Comparison of ENCODE assay signal across 15 mouse cellular contexts in the genomic region with DNA sequence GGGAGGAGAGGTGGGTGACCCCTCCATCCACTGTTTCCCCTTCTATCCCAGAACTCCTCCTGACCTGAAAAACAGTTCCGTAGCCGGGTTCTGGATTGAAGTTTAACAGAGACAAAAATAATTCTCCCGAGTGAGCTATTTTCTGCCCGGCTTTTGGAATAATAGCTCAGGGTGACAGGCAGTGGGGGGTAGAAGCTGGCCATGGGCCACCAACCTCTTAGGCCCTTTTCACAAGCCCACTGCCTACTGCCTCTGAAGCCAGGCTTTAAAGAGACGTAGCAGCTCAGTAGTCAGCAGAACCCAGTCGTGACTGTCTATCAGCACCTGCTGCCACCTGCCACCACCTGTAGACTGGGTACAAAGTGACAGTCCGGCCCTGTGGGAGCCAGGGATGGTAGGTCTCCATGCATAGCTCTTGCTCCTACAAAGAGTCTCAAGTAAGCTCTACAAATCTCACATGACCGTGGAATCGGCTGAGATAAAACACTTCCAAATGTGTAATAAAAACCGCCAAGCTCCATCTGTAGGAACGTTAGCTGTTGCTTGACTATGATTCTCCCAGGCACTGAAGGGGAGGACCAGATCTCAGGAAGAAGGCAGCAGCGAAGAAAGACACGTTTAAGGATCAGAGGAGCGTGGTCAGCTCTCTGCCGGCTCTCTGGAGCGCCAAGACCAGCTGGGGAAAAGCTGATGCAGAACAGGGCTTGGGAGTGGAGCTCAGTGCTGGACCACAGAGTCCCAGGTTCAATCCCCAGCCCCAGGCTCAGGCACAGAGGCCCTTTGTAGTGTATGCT. TPM values are rescaled to one million over a fixed set of nuclear protein-coding genes. Genes with fewer than 3 reads are reported as not detected.
A peak's percentile ranks its signal among the peaks of the same experiment; 100 is the strongest.
DNase-seq lines count a peak whose midpoint lies in the region; ATAC-seq and TF ChIP-seq lines count a peak whose summit lies in the region.
"Had no signal": no experiment of that assay in that cellular context is flagged by ENCODE, and none has a peak within 500 bp of the region (broad histone marks: within the 10 kb centered on the region; RNA-seq: fewer than 3 reads in every experiment).

No protein-coding gene starts in this region.

- no peak overlapping the region for H3K4me3 ChIP-seq in intestine, postnatal 0 days (ENCODE audit: low read depth, low read length)
- H3K4me3 ChIP-seq in intestine, embryonic 15.5 days (replicated peaks), result no peak overlapping the region
- no peak overlapping the region for H3K4me3 ChIP-seq in kidney, embryonic 14.5 days (ENCODE audit: low read length)
- no peak overlapping the region for H3K4me3 ChIP-seq in small intestine, adult 2 months (ENCODE audit: low read depth, low read length)
- H3K4me3 ChIP-seq: heart, embryonic 15.5 days; limb, embryonic 12.5 days; liver, embryonic 15.5 days; midbrain, embryonic 12.5 days had no signal

- WGBS in intestine, postnatal 0 days, result 63% methylated on average over 16 of the region's 16 CpGs
- WGBS in intestine, embryonic 15.5 days, result 73% methylated on average over 16 of the region's 16 CpGs
- WGBS in kidney, embryonic 14.5 days, result 69% methylated on average over 16 of the region's 16 CpGs
- 31% methylated on average over 16 of the region's 16 CpGs for WGBS in small intestine, adult 2 months

- H3K27ac ChIP-seq in intestine, postnatal 0 days (ENCODE audit: low read depth, low read length), result no peak overlapping the region; the same call in 1 of the 2 replicates
- no peak overlapping the region for H3K27ac ChIP-seq in intestine, embryonic 15.5 days
- peak overlapping the region; percentile 37; the same call in 1 of the 2 replicates for H3K27ac ChIP-seq in kidney, embryonic 14.5 days (ENCODE audit: low read depth, low read length)
- peak overlapping the region; percentile 86 for H3K27ac ChIP-seq in small intestine, adult 2 months (ENCODE audit: insufficient read depth, low read depth, low read length)
- H3K27ac ChIP-seq: heart, embryonic 15.5 days; limb, embryonic 12.5 days; liver, embryonic 15.5 days; midbrain, embryonic 12.5 days; stomach, postnatal 0 days had no signal

- peak; percentile 89 for DNase-seq in kidney, adult 11 months
- DNase-seq in layer of hippocampus, adult 9-10 months (ENCODE audit: low spot score), result no peak
- DNase-seq: adrenal gland, postnatal 10 days; thymus, postnatal 4 days had no signal

- no peak overlapping the region for H3K4me2 ChIP-seq in intestine, postnatal 0 days (replicated peaks; ENCODE audit: low read depth)
- no peak overlapping the region for H3K4me2 ChIP-seq in intestine, embryonic 15.5 days (replicated peaks)
- no peak overlapping the region for H3K4me2 ChIP-seq in kidney, embryonic 14.5 days (replicated peaks; ENCODE audit: low read depth, low read length)
- H3K4me2 ChIP-seq: heart, embryonic 15.5 days; limb, embryonic 12.5 days; liver, embryonic 15.5 days; midbrain, embryonic 12.5 days had no signal

- H3K27me3 ChIP-seq in intestine, postnatal 0 days (replicated peaks; ENCODE audit: control insufficient read depth, insufficient read depth, low read length), result no peaks in the 10 kb centered on the region
- no peaks in the 10 kb centered on the region for H3K27me3 ChIP-seq in intestine, embryonic 15.5 days (replicated peaks)
- no peaks in the 10 kb centered on the region for H3K27me3 ChIP-seq in kidney, embryonic 14.5 days (ENCODE audit: control insufficient read depth, insufficient read depth, low read length)
- H3K27me3 ChIP-seq in small intestine, adult 2 months (ENCODE audit: control insufficient read depth, insufficient read depth, low read length), result no peaks in the 10 kb centered on the region
- H3K27me3 ChIP-seq: limb, embryonic 12.5 days; liver, embryonic 15.5 days; midbrain, embryonic 12.5 days had no signal

- TF ChIP-seq POLR2A in small intestine, adult 2 months (IDR thresholded peaks at IDR 0.05; ENCODE audit: low read depth, low read length), result no peak

- no peak for TF ChIP-seq CTCF in intestine, postnatal 0 days (IDR thresholded peaks at IDR 0.05; ENCODE audit: low read depth)
- TF ChIP-seq CTCF in small intestine, adult 2 months (IDR thresholded peaks at IDR 0.05; ENCODE audit: extremely low read depth, insufficient read length, insufficient replicate concordance, low read depth, low read length), result no peak

- no peaks in the 10 kb centered on the region for H3K36me3 ChIP-seq in intestine, postnatal 0 days (ENCODE audit: control insufficient read depth, insufficient read depth)
- no peaks in the 10 kb centered on the region for H3K36me3 ChIP-seq in intestine, embryonic 15.5 days
- no peaks in the 10 kb centered on the region for H3K36me3 ChIP-seq in kidney, embryonic 14.5 days (ENCODE audit: control insufficient read depth, insufficient read depth, low read length)
- peaks cover 23% of the 10 kb centered on the region for H3K36me3 ChIP-seq in small intestine, adult 2 months (ENCODE audit: control insufficient read depth, insufficient read depth, low read length)
- H3K36me3 ChIP-seq: heart, embryonic 15.5 days; limb, embryonic 12.5 days; liver, embryonic 15.5 days; midbrain, embryonic 12.5 days had no signal

- H3K4me1 ChIP-seq in intestine, postnatal 0 days (replicated peaks; ENCODE audit: control insufficient read depth, insufficient read depth, low read length), result no peaks in the 10 kb centered on the region; the same call in 1 of the 2 replicates
- H3K4me1 ChIP-seq in intestine, embryonic 15.5 days (replicated peaks), result 0 out of 2 replicates have a peak, but pooled peaks cover 7% of the 10 kb centered on the region
- peaks cover 17% of the 10 kb centered on the region for H3K4me1 ChIP-seq in kidney, embryonic 14.5 days (ENCODE audit: control insufficient read depth, insufficient read depth, low read length)
- H3K4me1 ChIP-seq in small intestine, adult 2 months (ENCODE audit: control insufficient read depth, insufficient read depth, insufficient read length, low read length), result peaks cover 63% of the 10 kb centered on the region
- H3K4me1 ChIP-seq: midbrain, embryonic 12.5 days had no signal

- 0 out of 2 replicates have a peak, but pooled peaks have one; percentile 28 for ATAC-seq in intestine, postnatal 0 days
- ATAC-seq in intestine, embryonic 15.5 days, result no peak
- no peak for ATAC-seq in kidney, embryonic 14.5 days (ENCODE audit: low FRiP score, low TSS enrichment)
- ATAC-seq in granulocyte monocyte progenitor cell, adult 5-6 weeks (replicated peaks; ENCODE audit: poor library complexity, severe bottlenecking), result no peak
- ATAC-seq: CD4-positive, CD25-positive, alpha-beta regulatory T cell, adult 4 months had no signal

- no peak overlapping the region for H3K9ac ChIP-seq in intestine, postnatal 0 days (ENCODE audit: low read depth, low read length)
- H3K9ac ChIP-seq in intestine, embryonic 15.5 days, result no peak overlapping the region
- no peak overlapping the region for H3K9ac ChIP-seq in kidney, embryonic 14.5 days (ENCODE audit: low read depth, low read length)
- H3K9ac ChIP-seq: heart, embryonic 15.5 days; limb, embryonic 12.5 days; liver, embryonic 15.5 days; midbrain, embryonic 12.5 days had no signal

- no peaks in the 10 kb centered on the region for H3K9me3 ChIP-seq in intestine, postnatal 0 days (ENCODE audit: control insufficient read depth)
- H3K9me3 ChIP-seq in intestine, embryonic 15.5 days, result no peaks in the 10 kb centered on the region
- no peaks in the 10 kb centered on the region for H3K9me3 ChIP-seq in kidney, embryonic 14.5 days (ENCODE audit: control insufficient read depth, low read length)
- H3K9me3 ChIP-seq: heart, embryonic 15.5 days; limb, embryonic 12.5 days; liver, embryonic 15.5 days; midbrain, embryonic 12.5 days had no signal

RNA-seq across cellular contexts. Expression of a gene that starts 13.4 kb away (rescaled TPM):
- 6.5 and 7.0 TPM in 2 replicates for polyA plus RNA-seq in intestine, postnatal 0 days (2015; fragmentation: Nextera tagmentation; extraction: Ambion mirVana)
- 1.5 and 2.2 TPM in 2 replicates for polyA plus RNA-seq in intestine, embryonic 15.5 days (2015; fragmentation: Nextera tagmentation; extraction: Ambion mirVana)
- polyA plus RNA-seq in kidney, embryonic 14.5 days (2014; fragmentation: Nextera tagmentation; extraction: Ambion mirVana), result 1.4 and 2.8 TPM in 2 replicates
- 100 and 151 TPM in 2 replicates for polyA plus RNA-seq in small intestine, adult 2 months (2012; rRNA removed)
- 12.9 and 25.6 TPM in 2 replicates for total RNA-seq in granulocyte monocyte progenitor cell, adult 5-6 weeks (2014; fragmentation: Nextera tagmentation)
- 2.3 and 2.5 TPM in 2 replicates for total RNA-seq in granulocyte monocyte progenitor cell, adult 5-6 weeks (2017)

RNA-seq across cellular contexts. Expression of a gene that starts 52.8 kb away (rescaled TPM):
- 7.8 and 9.2 TPM in 2 replicates for polyA plus RNA-seq in intestine, postnatal 0 days (2015; fragmentation: Nextera tagmentation; extraction: Ambion mirVana)
- polyA plus RNA-seq in intestine, embryonic 15.5 days (2015; fragmentation: Nextera tagmentation; extraction: Ambion mirVana), result 18.0 and 20.6 TPM in 2 replicates
- polyA plus RNA-seq in kidney, embryonic 14.5 days (2014; fragmentation: Nextera tagmentation; extraction: Ambion mirVana), result 32.2 and 34.1 TPM in 2 replicates
- polyA plus RNA-seq in small intestine, adult 2 months (2012; rRNA removed), result 21.3 and 29.9 TPM in 2 replicates
- 33.3 and 52.1 TPM in 2 replicates for total RNA-seq in granulocyte monocyte progenitor cell, adult 5-6 weeks (2014; fragmentation: Nextera tagmentation)
- 3.5 and 6.1 TPM in 2 replicates for total RNA-seq in granulocyte monocyte progenitor cell, adult 5-6 weeks (2017)

Comparison
In these comparisons a context has a peak if more than half of its experiments do, and no peak if none do; other contexts are left out.
1. H3K27ac ChIP-seq: peak in kidney, embryonic 14.5 days (single experiment) and small intestine, adult 2 months (single experiment); none in intestine, postnatal 0 days (single experiment) and intestine, embryonic 15.5 days (single experiment).
2. RNA of a gene that starts 13.4 kb away (polyA plus RNA-seq): 100 to 151 TPM in small intestine, adult 2 months; 6.5 to 7.0 TPM in intestine, postnatal 0 days, 1.4 to 2.8 TPM in kidney, embryonic 14.5 days and 1.5 to 2.2 TPM in intestine, embryonic 15.5 days; every median in the first group is over 10 times any median in the second.